Comparison of ENCODE assay signal across 9 mouse cellular contexts in the genomic region with DNA sequence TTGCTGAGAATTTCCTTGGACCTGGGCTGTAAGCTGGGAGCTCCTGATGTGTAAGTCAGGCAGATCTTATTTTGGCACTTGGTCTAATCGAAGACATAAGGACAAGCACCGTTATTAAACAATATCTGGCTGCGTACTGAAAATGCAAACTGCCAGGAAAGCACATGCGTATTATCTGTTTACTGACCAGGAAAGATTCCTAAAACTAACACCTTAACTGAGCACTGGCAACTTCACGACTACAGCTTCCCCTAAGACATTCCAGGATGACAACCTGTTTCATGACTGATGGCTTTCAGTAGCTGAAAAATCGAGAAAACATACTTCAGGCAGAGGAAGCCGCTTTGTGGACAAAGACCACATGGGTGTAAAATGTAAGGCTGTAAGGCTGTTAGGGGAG. TPM values are rescaled to one million over a fixed set of nuclear protein-coding genes. Genes with fewer than 3 reads are reported as not detected.
DNase-seq lines count a peak whose midpoint lies in the region; ATAC-seq and TF ChIP-seq lines count a peak whose summit lies in the region.
"Had no signal": no experiment of that assay in that cellular context is flagged by ENCODE, and none has a peak within 500 bp of the region (broad histone marks: within the 10 kb centered on the region; RNA-seq: fewer than 3 reads in every experiment).

No protein-coding gene starts in this region.

- H3K36me3 ChIP-seq in heart, embryonic 11.5 days (ENCODE audit: control insufficient read depth, insufficient read depth, low read length): no peaks in the 10 kb centered on the region
- H3K36me3 ChIP-seq in ES-Bruce4 (ENCODE audit: control insufficient read depth, insufficient read depth, low read length, poor library complexity, severe bottlenecking): no peaks in the 10 kb centered on the region
- H3K36me3 ChIP-seq in forebrain, postnatal 0 days (ENCODE audit: insufficient read depth): no peaks in the 10 kb centered on the region
- no peaks in the 10 kb centered on the region for H3K36me3 ChIP-seq in liver, postnatal 0 days (replicated peaks; ENCODE audit: insufficient read depth, low read length)

- WGBS in heart, embryonic 11.5 days (ENCODE audit: insufficient replicate concordance): 32% methylated on average over 7 of the region's 7 CpGs
- 29% methylated on average over 7 of the region's 7 CpGs for WGBS in forebrain, postnatal 0 days
- WGBS in liver, postnatal 0 days (ENCODE audit: insufficient replicate concordance): 37% methylated on average over 7 of the region's 7 CpGs

- peak overlapping the region; percentile 94 for H3K27ac ChIP-seq in heart, embryonic 11.5 days (ENCODE audit: low read depth, low read length)
- H3K27ac ChIP-seq in ES-Bruce4 (ENCODE audit: insufficient read depth, low read length): peak overlapping the region; percentile 71
- H3K27ac ChIP-seq in forebrain, postnatal 0 days (ENCODE audit: low read depth, low read length): peak overlapping the region; percentile 78
- H3K27ac ChIP-seq in liver, postnatal 0 days (ENCODE audit: low read depth): peak overlapping the region; percentile 92

- no peak for TF ChIP-seq POLR2A in ES-Bruce4 (IDR thresholded peaks at IDR 0.05; ENCODE audit: insufficient read depth, low read length)

- no peaks in the 10 kb centered on the region for H3K27me3 ChIP-seq in heart, embryonic 11.5 days (ENCODE audit: control insufficient read depth, insufficient read depth, low read length)
- no peaks in the 10 kb centered on the region for H3K27me3 ChIP-seq in ES-Bruce4 (ENCODE audit: control insufficient read depth, insufficient read depth, low read length, poor library complexity, severe bottlenecking)
- no peaks in the 10 kb centered on the region for H3K27me3 ChIP-seq in forebrain, postnatal 0 days (ENCODE audit: insufficient read depth, low read length)
- no peaks in the 10 kb centered on the region for H3K27me3 ChIP-seq in liver, postnatal 0 days (ENCODE audit: insufficient read depth, low read length)

- ATAC-seq in heart, embryonic 11.5 days (replicated peaks; ENCODE audit: insufficient number of reproducible peaks, low FRiP score, low TSS enrichment): no peak
- no peak for ATAC-seq in forebrain, postnatal 0 days
- no peak for ATAC-seq in liver, postnatal 0 days
- ATAC-seq in CD4-positive, CD25-positive, alpha-beta regulatory T cell, adult 4 months: no peak

- no peak for TF ChIP-seq EP300 in ES-Bruce4 (IDR thresholded peaks at IDR 0.05; ENCODE audit: insufficient read depth, low read depth, low read length)
- TF ChIP-seq EP300 in liver, postnatal 0 days (IDR thresholded peaks at IDR 0.05; ENCODE audit: low read depth): no peak

- intact Hi-C loops in heart, postnatal 25 days (cut with DNase I): no loop called here

- peak overlapping the region; percentile 98 for H3K9ac ChIP-seq in heart, embryonic 11.5 days (ENCODE audit: low read depth, low read length)
- peak overlapping the region; percentile 38 for H3K9ac ChIP-seq in ES-Bruce4 (ENCODE audit: low read depth, poor library complexity, severe bottlenecking)
- H3K9ac ChIP-seq in forebrain, postnatal 0 days: peak overlapping the region; percentile 59
- peak overlapping the region; percentile 85 for H3K9ac ChIP-seq in liver, postnatal 0 days (replicated peaks)

- H3K4me3 ChIP-seq in heart, embryonic 11.5 days (ENCODE audit: low read depth, low read length): peak overlapping the region; percentile 99
- H3K4me3 ChIP-seq in ES-Bruce4 (ENCODE audit: low read depth, low read length): peak overlapping the region; percentile 90
- peak overlapping the region; percentile 89 for H3K4me3 ChIP-seq in forebrain, postnatal 0 days (ENCODE audit: low read depth, low read length)
- peak overlapping the region; percentile 77 for H3K4me3 ChIP-seq in liver, postnatal 0 days (ENCODE audit: low read depth, low read length)

- no peaks in the 10 kb centered on the region for H3K9me3 ChIP-seq in heart, embryonic 11.5 days (replicated peaks; ENCODE audit: control insufficient read depth, low read length)
- H3K9me3 ChIP-seq in ES-Bruce4 (replicated peaks; ENCODE audit: control insufficient read depth, insufficient read depth, low read length, poor library complexity, severe bottlenecking): no peaks in the 10 kb centered on the region
- H3K9me3 ChIP-seq in forebrain, postnatal 0 days (ENCODE audit: low read length): no peaks in the 10 kb centered on the region
- no peaks in the 10 kb centered on the region for H3K9me3 ChIP-seq in liver, postnatal 0 days (ENCODE audit: low read length)

- H3K4me2 ChIP-seq in heart, embryonic 11.5 days: peak overlapping the region; percentile 73
- peak overlapping the region; percentile 71 for H3K4me2 ChIP-seq in forebrain, postnatal 0 days (ENCODE audit: low read depth)
- H3K4me2 ChIP-seq in liver, postnatal 0 days (ENCODE audit: low read depth, low read length): peak overlapping the region; percentile 87

- H3K4me1 ChIP-seq in heart, embryonic 11.5 days (ENCODE audit: control insufficient read depth, insufficient read depth, low read length): peaks cover 13% of the 10 kb centered on the region
- H3K4me1 ChIP-seq in ES-Bruce4 (ENCODE audit: control insufficient read depth, insufficient read depth, low read length): no peaks in the 10 kb centered on the region
- H3K4me1 ChIP-seq in forebrain, postnatal 0 days (ENCODE audit: insufficient read depth): peaks cover 5% of the 10 kb centered on the region; the same call in 1 of the 2 replicates
- peaks cover 12% of the 10 kb centered on the region for H3K4me1 ChIP-seq in liver, postnatal 0 days (ENCODE audit: insufficient read depth)

- TF ChIP-seq CTCF in ES-Bruce4 (IDR thresholded peaks at IDR 0.05; ENCODE audit: low read depth, low read length): no peak
- no peak for TF ChIP-seq CTCF in forebrain, postnatal 0 days (IDR thresholded peaks at IDR 0.05; ENCODE audit: low read depth)
- TF ChIP-seq CTCF in liver, postnatal 0 days (IDR thresholded peaks at IDR 0.05; ENCODE audit: low read depth): no peak

- no peak for DNase-seq in heart, postnatal 25 days (ENCODE audit: low spot score)
- DNase-seq in forebrain, postnatal 0 days: no peak
- DNase-seq in liver, postnatal 0 days: no peak
- no peak for DNase-seq in thymus, adult 18-20 months
- DNase-seq in urinary bladder, postnatal 36 days (ENCODE audit: low spot score in 2 of 2): no peak

RNA-seq across cellular contexts. Expression of a gene that starts 0.7 kb away (rescaled TPM):
- 443 and 519 TPM in 2 replicates for polyA plus RNA-seq in heart, embryonic 11.5 days (2014; fragmentation: Nextera tagmentation; extraction: Ambion mirVana)
- 100 to 1,000 TPM; 233 to 264 TPM for total RNA-seq in heart, postnatal 25 days (2021)
- 269 and 284 TPM in 2 replicates for polyA plus RNA-seq in ES-Bruce4 (2011; ENCODE audit: insufficient read depth, insufficient read length, low read depth, missing spikeins)
- total RNA-seq in forebrain, postnatal 0 days (2014; rRNA removed): 132 and 159 TPM in 2 replicates
- polyA plus RNA-seq in forebrain, postnatal 0 days (2015; fragmentation: Nextera tagmentation; extraction: Ambion mirVana): 122 and 134 TPM in 2 replicates
- 55.7 and 63.8 TPM in 2 replicates for polyA plus RNA-seq in liver, postnatal 0 days (2015; fragmentation: Nextera tagmentation; extraction: Ambion mirVana)
- 10 to 100 TPM; 57.9 to 68.6 TPM for polyA plus RNA-seq in CD4-positive, CD25-positive, alpha-beta regulatory T cell, adult 4 months (2017; shearing (Covaris generic))

RNA-seq across cellular contexts. Expression of a gene that starts 28.2 kb away (rescaled TPM):
- polyA plus RNA-seq in heart, embryonic 11.5 days (2014; fragmentation: Nextera tagmentation; extraction: Ambion mirVana): 0.10 and 0.21 TPM in 2 replicates
- not detected for total RNA-seq in heart, postnatal 25 days (2021)
- not detected in 2 replicates for polyA plus RNA-seq in ES-Bruce4 (2011; ENCODE audit: insufficient read depth, insufficient read length, low read depth, missing spikeins)
- not detected in 2 replicates for total RNA-seq in forebrain, postnatal 0 days (2014; rRNA removed)
- polyA plus RNA-seq in forebrain, postnatal 0 days (2015; fragmentation: Nextera tagmentation; extraction: Ambion mirVana): not detected in 2 replicates
- not detected in 2 replicates for polyA plus RNA-seq in liver, postnatal 0 days (2015; fragmentation: Nextera tagmentation; extraction: Ambion mirVana)
- polyA plus RNA-seq in CD4-positive, CD25-positive, alpha-beta regulatory T cell, adult 4 months (2017; shearing (Covaris generic)): not detected
- total RNA-seq: gastrocnemius, postnatal 10 days had no signal

RNA-seq across cellular contexts. Expression of a gene that starts 41.1 kb away (rescaled TPM):
- 0.27 and 0.30 TPM in 2 replicates for polyA plus RNA-seq in heart, embryonic 11.5 days (2014; fragmentation: Nextera tagmentation; extraction: Ambion mirVana)
- not detected for total RNA-seq in heart, postnatal 25 days (2021)
- not detected in 2 replicates for polyA plus RNA-seq in ES-Bruce4 (2011; ENCODE audit: insufficient read depth, insufficient read length, low read depth, missing spikeins)
- total RNA-seq in forebrain, postnatal 0 days (2014; rRNA removed): 7.0 TPM in 1 of 2 replicates, not detected in the other
- 0.45 and 0.74 TPM in 2 replicates for polyA plus RNA-seq in forebrain, postnatal 0 days (2015; fragmentation: Nextera tagmentation; extraction: Ambion mirVana)
- 0.06 and 0.12 TPM in 2 replicates for polyA plus RNA-seq in liver, postnatal 0 days (2015; fragmentation: Nextera tagmentation; extraction: Ambion mirVana)
- under 1 TPM; 0.38 to 0.62 TPM for polyA plus RNA-seq in CD4-positive, CD25-positive, alpha-beta regulatory T cell, adult 4 months (2017; shearing (Covaris generic))

RNA-seq across cellular contexts. Expression of a gene that starts 48.9 kb away (rescaled TPM):
- 27.0 and 30.2 TPM in 2 replicates for polyA plus RNA-seq in heart, embryonic 11.5 days (2014; fragmentation: Nextera tagmentation; extraction: Ambion mirVana)
- total RNA-seq in heart, postnatal 25 days (2021): 1 to 10 TPM; 1.9 to 3.1 TPM
- 22.7 and 28.4 TPM in 2 replicates for polyA plus RNA-seq in ES-Bruce4 (2011; ENCODE audit: insufficient read depth, insufficient read length, low read depth, missing spikeins)
- total RNA-seq in forebrain, postnatal 0 days (2014; rRNA removed): 46.6 and 56.9 TPM in 2 replicates
- polyA plus RNA-seq in forebrain, postnatal 0 days (2015; fragmentation: Nextera tagmentation; extraction: Ambion mirVana): 34.4 and 43.0 TPM in 2 replicates
- 0.09 and 0.22 TPM in 2 replicates for polyA plus RNA-seq in liver, postnatal 0 days (2015; fragmentation: Nextera tagmentation; extraction: Ambion mirVana)
- under 1 TPM in 1 of 2 experiments, not detected in 1; 0.51 TPM for polyA plus RNA-seq in CD4-positive, CD25-positive, alpha-beta regulatory T cell, adult 4 months (2017; shearing (Covaris generic))

Comparison
In these comparisons a context has a peak if more than half of its experiments do, and no peak if none do; other contexts are left out.
1. H3K9ac ChIP-seq: peak in every context shown above with its lines; median percentile 98 in heart, embryonic 11.5 days; 85 in liver, postnatal 0 days; 59 in forebrain, postnatal 0 days; 38 in ES-Bruce4.